Mouse (Mus musculus) right cerebral cortex, postnatal 25 days (tissue): ENCODE data around the gene 1700122O11Rik.

ENCODE experiments used
- DNase-seq: peaks from one replicate; pipeline ENCODE4 v3.0.0; 2022

Gene 1700122O11Rik

DNA sequence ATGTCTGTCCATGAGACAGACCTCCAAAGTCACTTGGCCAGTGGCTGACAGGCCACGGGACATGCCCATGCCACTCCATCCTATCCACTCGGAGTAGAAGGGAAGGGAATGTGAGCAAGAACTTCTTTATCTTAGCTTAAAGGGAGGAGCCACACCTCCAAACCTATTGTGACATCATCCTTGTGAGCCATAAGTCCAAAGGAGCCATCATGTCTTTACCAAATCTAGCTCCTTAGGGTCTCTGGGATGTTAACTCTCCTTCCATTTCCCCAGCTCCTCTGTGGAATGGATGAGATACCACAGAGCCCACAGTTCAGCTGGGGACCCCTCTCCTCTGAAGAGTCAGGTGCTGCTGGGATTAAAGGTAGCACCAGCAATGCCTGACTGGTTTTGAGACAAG lies at the start of gene 1700122O11Rik:
Gene 1700122O11Rik, minus strand, starts transcription at position 101 of the 400 bp plus-strand sequence.
- DNase-seq, result no peak

DNA sequence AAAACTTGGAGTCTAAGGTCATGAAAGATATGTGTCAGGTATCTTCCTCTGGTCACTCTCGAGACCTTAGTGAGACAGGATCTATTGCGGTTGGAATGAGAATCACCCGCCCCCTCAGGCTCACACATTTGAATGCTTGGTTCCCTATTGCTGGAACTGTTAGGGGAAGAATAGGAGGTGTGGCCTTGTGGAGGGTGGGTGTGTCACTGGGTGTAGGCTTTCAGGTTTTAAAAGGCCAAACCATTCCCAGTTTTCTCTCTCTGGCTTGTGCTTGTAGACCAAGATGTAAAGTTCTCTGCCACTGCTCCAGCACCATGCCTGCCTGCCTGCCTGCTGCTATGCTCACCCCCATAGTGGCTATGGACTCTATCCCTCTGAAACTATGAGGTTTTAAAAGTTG lies 42.5 kb upstream of the 1700122O11Rik start:
- DNase-seq, result no peak

DNA sequence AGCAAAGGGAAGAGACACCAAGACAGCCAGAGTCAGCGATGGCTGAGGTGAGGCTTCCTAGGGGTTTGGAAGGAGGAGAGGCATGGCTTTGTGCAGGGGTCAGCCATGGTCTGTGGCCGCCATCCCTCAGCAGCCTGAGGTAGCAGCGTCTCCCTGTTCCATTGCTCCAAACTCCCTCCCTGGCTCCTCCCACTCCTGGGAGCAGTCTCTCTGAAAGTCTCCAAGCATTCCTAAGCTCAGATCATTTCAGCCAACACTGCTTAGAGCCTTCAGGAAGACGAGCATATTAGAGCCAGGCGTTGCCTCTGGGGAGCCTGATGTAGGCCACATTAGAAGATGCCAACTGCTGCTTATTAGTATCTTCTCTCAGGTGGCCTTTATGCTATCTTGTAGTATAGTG lies 29.6 kb upstream of the 1700122O11Rik start:
- no peak for DNase-seq

DNA sequence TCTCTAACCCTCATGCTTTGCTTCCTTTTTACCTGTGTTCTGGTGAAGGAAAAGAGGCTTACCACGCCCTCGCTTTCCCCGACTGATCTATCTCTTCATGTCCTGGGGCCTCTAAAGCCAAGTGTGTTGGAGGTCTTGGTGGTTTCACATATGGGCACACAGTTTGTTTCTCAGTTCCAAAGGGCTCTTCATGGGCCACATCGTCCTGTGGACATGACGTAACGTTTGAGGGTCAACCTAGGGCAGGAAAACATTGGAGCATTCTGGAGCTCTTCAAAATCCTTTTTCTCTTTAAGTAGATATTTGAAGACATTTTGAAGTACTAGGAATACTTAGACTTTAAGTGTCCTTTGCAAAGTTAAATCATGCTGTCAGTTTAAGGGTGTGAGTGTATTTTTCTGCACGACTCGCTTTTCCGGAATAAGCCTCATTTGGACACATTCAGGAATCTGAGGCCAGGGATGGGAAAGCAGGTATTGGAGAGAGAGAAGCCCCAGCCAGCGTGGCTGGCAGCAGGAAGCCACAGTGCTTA lies 29.1 kb upstream of the 1700122O11Rik start:
- DNase-seq, result no peak

DNA sequence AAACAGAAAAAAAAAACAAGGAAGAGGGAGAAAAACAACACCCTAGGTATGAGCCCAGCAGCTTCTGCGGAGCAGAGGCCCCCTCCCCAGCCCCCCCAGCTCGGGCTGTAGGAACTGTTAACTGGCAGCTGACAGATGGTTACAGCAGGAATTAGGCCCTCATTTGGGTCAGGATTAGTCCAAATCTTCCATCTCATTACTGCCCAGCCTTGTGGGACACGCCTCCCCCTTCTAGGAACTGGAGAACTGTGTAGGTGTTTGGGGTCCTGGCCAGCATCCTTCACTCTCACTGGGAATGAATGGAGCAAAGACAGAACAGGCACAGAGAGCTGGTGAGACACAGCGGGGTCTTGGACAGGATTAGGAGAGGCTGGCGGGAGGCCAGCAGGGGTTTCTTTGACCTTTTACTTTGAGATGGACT lies 27.0 kb upstream of the 1700122O11Rik start:
- DNase-seq, result no peak

DNA sequence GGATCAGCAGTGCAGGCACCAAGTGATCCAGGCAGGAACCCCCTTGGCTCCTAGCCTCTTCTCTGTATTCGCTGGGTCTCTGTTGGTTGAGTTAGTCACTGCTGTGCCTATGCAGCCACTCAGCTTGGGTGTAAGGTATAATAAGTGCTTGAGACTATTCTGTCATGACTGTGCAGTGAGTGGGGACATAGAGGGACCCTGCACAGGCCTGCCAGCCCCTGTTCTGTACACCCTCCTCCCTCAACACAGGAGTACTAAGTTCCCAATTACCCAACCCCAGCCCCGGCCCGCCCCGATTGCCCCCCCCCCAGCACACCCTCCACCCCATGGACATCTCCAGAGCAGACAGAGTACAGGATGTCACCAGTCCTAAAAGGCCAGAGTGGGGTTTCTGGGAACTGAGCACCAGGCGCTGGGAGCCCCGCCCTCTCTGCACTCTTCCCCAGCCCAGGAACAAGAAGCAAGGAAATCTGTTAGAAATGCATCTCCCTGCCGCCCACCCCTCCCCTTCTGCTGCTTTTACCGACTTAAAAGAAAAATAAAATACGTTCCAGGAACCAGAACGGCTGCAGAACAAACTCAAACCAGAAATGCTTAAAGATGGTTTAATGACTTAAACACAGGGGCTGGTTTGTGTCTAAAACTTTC lies 26.2 kb upstream of the 1700122O11Rik start:
- DNase-seq, result no peak

DNA sequence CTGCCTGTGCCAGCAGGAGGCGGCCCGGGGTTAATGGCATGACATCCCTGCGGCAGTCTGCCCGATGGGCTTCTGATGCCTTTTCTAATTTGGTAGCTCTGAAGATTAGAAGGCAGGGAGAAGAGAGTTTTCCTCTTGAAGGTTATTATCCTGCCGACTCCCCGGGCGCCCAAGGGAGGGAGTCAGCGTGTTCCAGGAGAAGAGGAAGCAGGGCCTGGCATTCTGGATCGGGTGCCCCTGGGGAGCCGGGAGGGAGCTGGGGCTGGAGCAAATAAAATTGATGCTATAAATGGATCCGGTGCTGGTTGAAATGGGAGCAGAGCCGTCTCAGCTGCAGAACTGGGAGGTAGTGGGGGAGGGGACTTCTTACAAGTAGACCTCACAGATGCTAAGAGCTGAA lies 19.3 kb upstream of the 1700122O11Rik start:
- DNase-seq, result no peak

DNA sequence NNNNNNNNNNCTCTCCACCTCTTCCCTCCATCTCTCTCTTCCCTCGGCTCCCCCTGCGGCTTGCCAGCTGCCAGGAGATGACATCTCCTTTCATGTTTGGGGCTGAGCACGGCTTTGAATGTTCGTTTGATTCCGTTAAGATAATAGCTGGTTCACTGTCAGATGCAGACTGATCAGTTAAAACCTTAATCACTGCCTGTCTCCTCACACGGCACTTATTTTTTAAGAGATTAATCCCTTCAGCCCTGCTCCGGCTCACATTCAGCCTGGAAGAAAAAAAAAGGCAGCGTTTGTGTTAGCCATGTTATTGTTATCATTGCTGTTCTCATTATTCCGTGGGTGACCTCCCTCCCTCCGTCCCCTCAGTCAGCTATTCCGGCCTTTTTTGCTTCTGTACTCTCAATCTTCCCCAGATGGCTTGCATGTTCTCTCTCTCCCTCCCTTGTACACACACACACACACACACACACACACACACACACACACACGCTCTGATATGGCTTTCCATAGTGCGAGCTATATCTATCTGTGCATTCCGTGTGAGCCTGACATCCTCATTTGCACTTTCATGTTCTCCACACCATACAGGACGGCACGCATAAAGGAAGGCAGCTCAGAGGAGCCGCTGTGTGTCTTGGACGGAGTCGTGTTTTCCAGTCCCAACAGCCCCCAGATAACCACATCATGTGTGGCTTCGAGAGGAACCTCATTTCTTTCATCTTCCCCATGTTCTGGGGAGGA lies 17.2 kb upstream of the 1700122O11Rik start:
- no peak for DNase-seq

DNA sequence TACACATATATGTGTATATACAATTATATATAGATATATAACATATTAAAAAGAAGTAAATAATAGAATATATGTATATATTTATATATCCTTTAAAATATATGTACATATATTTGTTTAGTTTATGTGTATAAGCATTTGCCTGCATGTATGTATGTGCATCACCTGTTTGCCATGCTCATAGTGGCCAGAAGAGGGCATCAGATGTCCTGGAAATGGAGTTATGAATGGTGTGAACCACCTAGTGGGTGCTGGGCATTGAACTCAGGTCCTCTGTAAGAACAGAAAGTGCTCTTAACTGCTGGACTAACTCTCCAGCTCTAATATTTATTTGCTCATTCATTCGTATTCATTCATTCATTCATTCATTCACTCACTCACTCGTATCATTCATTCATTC lies 15.6 kb upstream of the 1700122O11Rik start:
- no peak for DNase-seq

DNA sequence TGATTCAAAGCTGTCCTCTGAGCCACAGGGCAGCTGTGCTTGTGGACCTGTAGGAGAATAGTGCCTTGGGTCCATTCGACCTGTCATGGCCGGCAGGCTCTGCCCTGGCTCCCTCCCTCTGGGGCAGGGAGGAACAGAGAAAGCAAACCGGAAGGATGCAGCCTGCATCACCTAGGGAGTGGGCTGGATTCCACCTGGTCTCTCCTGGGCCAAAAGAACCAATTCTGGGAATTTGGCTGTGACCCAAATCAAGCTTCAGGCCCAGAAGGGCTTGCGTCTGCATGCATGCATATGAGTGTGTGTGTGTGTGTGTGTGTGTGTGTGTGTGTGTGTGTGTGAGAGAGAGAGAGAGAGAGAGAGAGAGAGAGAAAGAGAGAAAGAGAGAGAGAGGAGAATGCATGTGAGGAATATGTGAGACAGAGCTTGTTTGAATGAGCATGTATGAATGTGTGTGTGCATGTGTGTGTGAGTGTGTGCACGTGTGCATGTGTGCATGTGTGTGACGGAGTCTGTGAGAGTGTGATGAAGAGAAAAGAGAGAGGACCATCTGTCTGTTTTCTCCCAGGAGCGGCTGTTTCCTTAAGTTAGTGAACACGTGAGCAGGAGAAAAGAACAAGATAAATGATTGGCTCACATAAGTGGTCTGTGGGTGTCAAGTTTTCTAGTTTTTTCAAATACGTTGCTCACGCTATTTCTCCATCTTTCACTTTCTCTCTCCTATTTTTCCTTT lies 14.4 kb upstream of the 1700122O11Rik start:
- DNase-seq, result no peak

DNA sequence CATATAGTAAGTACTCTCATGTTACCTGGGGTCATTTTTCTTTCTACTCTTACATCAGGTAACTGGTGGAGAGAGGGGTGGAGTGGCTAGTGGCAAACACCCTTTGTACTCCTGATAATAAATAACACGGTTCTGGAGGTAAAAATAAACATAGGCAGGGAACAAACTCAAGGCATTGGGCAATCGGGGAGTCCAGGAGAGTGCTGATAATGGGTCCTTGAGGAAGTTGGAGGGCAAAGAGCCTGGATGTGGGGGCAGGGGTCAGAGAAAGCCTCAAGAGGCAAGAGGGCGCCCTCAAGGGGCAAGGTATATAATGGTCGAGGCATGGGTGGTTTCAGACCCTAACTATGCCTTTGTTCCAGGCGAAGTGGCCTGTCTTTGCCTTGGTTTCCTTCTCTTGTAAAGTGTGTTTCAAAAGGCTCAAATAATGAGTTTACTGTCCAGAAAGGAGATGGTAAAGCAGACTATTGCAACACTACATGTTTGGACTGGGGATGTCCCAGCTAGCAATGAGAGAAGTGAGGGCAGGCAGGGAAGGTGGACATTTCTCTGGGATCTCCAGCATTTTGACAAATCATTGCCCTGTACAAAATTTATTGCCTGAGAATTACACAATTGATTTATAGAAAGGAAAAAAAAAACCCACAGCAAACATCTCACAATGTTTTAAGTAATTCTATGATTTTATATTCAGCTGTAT lies 13.7 kb upstream of the 1700122O11Rik start:
- no peak for DNase-seq

DNA sequence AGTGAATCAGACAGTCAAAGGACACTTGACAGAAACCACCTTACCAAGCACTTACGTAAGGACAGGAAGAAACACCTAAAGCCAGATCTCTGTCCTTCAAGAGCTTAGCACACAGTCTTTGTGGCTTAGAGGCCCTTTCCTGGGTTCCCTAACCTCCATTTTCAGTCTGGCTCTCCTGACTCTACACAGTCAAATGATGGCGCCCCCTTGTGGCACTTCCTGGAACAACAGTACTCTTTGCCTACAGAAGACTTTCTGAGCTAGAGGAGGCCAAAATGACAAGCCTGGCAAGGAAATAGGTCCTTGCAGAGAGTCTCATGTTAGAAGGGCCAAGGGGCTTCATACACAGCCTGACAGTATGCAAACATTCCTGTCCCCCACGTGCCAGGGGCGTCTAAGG lies 7.5 kb upstream of the 1700122O11Rik start:
- no peak for DNase-seq

DNA sequence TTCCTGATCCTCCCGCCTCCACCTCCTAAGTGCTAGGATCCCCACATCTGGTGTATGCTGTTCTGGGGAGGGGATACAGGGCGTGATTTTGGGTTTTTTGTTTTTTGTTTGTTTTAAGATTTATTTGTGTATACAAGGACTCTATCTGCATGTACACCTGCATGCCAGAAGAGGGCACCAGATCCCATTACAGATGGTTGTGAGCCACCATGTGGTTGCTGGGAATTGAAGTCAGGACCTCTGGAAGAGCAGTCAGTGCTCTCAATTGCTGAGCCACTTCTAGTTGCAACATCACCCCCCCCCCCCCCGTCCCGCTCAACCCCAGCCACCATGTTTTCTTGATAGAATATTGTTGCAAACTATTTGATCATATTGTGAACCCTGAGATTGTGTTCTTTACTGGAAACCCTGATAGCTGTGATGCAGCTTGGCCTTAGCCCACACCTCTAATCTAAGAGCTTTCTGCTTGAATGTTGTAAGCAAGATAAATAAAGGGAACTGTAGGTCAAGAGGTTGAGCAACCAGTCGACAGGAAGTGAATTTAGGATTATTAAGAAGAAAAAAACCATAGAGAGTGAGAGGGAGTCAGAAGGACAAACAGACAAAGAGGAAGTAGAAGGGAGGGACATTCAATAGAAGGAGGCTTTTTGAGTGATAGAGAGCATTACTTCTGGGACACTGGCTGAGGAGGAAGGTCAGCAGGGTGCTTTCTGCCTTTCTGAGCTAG lies 5.2 kb upstream of the 1700122O11Rik start:
- DNase-seq, result no peak

DNA sequence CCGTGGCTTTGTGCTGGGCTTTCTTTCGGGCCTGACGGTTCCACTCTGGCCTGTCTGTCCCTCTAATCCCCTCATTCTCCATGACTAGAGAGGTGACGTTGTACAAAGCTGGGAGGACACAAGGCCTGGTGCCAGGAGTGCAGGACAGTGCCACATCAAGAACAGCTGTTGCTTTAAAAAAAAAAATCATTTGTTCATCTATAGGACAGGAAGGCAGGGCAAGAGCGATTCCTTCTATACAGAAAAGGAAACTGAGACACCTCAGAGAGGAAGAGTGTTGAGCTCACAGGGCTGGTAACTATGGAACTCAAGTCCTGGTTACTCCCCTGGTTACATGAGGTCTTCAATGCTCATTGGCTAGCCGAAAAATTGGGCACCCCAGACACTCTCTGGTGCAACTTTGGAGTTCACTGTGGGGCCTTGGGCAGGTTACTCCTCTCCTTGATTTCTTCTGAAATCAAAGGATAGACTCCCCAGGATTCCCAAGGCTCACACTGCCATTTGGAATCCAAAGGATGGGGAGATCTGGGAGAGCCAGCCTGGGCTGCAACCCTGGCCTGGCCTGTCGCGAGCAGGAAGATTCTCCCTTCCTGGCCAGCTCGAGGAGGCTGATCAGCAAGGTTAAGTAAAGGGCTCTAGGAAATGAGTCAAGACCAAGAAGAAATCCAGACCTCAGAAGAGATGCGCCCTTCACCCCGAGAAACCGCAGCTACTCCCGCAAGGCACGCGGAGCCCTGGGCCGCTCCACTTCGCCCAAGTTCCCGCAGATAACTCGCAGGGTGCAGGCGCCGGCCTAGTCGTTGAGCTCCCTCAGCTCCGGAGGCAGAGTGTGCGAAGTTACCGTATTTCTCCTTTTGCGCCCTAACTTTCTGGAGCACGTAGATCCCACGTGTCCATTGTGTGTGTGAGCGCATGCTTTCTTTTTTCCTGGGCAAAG lies 3.5 kb upstream of the 1700122O11Rik start:
- peak; percentile 60 for DNase-seq

DNA sequence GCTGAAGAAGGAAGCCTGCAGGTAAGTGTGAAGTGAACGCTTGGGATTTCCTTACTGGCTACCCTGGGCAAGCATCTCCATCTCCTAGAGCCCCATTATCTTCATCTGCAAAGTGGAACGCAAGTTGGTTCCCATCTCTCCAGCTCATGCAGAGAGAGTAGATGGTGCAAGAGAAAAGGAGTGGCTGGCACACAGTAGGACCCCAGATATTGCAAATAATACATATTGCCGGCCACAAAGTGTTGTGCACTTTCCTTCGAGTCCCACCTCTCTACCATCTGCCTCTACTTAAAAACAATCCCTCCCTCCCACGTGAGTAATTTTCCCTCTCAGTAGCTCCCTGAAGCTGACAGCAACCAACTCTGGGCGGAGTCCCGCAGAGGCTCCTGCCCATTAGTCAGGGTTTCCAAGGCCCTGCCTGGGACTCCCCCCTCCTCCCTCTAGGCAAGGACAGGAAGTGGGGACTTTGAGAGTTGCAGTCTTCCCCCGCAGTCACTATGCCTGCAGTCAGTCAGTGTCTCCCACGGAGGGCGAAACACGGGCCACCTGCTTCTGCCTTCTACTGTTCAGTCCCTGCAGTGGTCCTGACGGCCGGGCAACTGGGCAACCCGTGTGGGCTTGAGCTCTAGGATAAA lies 1.3 kb upstream of the 1700122O11Rik start:
- no peak for DNase-seq

DNA sequence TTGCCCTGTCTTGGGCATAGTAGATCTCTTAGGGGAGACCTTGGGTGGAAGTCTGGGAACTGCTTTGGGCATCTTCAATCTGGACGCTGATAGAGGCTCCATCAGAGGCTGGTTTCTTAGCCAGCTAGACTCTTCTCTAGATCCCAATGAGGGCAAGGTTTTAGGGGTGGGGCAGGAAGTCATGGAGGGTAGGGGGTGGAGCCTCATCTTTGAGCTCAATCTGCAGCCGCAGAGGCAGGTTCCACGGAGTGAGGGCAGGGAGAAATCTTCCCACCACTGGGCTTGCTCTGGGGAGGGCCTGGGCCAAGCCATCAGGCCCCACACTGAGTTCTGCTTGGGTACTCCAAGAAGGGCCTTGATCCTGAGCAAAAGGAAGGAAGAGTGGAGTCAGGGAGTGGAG lies 1.2 kb downstream of the 1700122O11Rik start:
- no peak for DNase-seq

DNA sequence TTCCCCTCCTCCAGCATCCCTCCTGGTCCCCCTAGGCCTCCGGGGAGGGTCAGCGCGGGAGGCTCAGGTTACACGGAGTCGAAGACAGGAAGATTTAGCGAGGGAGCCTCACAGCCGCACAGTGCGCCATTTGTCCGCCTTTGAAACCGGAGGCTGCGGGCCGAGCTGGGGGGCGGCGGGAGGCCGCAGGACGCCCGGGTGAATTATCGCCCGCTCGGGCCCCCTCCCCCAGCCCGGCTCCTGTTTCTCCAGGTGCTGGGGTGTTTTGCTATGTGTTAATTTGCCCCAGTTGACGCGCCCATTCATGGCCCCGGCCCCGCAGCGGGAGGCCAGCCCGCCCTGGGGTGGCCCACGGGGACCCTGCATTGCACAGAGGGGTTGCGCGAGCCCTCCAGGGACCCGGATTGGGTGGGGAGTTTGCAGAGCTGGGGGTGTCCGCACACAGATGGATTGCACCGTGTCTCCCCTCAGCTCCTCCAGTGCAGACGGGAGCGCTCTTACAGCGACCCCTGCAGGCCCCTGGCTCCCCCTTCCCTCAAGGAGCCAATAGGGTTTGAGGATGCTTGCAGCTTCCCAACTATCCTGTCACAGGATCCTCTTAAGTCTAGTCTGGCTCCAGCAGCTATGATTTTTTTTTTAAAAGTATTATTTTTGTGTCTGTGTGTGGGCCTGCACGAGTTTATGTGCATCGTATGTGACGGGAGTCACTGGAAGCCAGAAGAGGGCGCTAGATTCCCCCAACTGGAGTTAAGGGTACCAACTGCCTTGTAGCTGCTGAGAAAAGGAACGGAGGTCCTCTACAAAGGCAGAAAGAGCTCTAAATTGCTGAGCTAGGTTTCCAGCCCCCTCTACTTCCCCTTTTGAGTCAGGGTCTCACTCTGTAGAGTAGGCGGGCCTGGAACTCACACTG lies 6.3 kb downstream of the 1700122O11Rik start:
- DNase-seq, result no peak

DNA sequence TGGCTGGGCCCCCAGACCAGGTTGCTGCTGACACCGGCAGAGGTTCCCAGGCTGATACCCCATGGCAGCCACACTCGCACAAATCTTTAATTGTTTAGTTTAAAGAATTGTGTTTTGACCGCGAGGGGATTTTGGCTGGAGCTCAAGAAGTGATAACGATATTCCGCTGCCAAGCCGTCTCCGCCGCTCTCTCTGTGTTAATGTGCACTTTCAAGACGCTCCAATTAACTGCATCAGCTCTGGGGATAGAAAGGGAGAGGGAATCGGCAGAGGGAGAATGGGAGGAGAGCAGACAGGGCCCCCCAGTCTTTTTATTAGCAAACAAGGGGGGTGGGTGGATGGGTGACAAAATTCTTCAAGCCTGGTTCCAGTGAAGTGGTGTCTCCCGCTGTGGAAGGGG lies 8.9 kb downstream of the 1700122O11Rik start:
- DNase-seq, result no peak

DNA sequence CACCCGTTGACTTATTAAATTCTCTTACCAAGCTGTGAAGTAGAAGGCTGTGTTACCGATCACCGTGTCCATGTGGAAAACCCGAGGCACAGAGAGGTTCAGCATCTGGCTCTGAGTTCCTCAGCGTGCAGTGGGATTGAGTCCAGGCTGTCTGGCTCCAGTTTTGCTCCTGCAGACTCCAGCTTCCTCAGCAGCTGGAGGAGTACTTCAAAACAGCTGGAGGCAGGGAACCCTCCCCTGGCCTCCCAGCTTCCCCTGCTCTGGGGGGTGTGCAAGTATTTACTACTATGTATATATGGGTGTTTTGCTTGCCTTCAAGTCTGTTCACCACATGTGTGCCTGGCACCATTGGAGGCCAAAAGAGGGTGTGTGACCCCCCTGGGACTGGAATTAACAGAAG lies 9.8 kb downstream of the 1700122O11Rik start:
- no peak for DNase-seq

DNA sequence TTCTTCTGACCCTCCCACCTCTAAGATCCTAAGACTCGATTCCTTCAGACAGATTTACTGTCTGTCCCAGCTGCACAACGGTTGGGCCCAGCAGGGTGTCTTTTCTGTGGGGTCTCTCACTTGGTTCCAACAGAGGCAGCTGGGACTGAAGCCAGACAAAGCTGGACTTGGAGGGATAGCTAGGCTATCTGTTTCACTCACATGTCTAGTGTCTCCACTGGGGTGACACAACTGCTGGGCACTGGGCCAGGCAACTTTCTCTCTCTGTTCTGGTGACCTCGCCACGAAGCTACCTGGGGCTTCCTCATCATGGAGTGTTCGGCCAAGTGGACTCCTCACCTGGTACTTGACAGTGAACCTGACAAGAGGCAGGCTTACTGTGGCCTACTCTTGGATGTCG lies 10.4 kb downstream of the 1700122O11Rik start:
- no peak for DNase-seq
